Mouse (Mus musculus): ENCODE results near the gene Fubp1. TPM values are rescaled to one million over a fixed set of nuclear protein-coding genes. Genes with fewer than 3 reads are reported as not detected.

Fubp1 gene
- total and polyA plus RNA-seq, 3 experiments, result 214 to 333 (median 224) TPM

DNA sequence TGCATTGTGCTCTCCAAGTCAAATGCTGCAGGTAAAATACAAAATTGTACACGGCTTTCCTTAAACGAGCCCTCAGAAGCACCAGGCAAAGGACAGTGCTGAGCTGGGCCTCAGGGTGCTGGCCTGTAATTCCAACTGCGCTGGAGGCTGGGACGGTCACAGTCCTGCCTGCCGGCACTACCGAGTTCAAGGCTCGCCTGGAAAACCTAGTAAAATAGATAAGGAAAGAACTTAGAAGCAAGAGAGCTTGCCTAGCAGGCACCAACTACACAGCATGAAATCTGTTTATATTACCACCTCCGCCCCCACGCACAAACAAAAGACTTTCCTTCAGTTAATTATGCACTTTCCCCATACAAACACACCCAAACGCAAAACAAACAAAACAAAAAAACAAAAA is 54.2 kb downstream of the Fubp1 start:
- Histone ChIP-seq H3K4me1 (ENCODE audit: control insufficient read depth in 1 of 2, insufficient read depth in 2 of 2) (peaks cover 0 to 2% of the 10 kb centered on the region in 2 experiments; a peak in 1 of 4 replicates), H3K79me2 (replicated peaks; ENCODE audit: control insufficient read depth, extremely low read depth, insufficient read depth, poor library complexity, severe bottlenecking) (no peaks in the 10 kb centered on the region), H3K27ac (ENCODE audit: insufficient read depth, low read depth) (no peak overlapping the region), H3K4me3 (replicated peaks in 1 of 3; ENCODE audit: low read depth in 2 of 3, low read length in 2 of 3, poor library complexity in 1 of 3) (no peak overlapping the region), H3K9ac (ENCODE audit: insufficient read depth, low read depth) (no peak overlapping the region), H3K27me3 (replicated peaks) (no peaks in the 10 kb centered on the region), H3K4me2 (ENCODE audit: insufficient read depth, low read depth, poor library complexity, severe bottlenecking) (no peak overlapping the region), H3K36me3 (replicated peaks in 1 of 2; ENCODE audit: control insufficient read depth in 1 of 2, insufficient read depth in 1 of 2, low read length in 1 of 2) (peaks cover 0 to 3% of the 10 kb centered on the region in 2 experiments), H3K9me3 (replicated peaks; ENCODE audit: low read length) (no peaks in the 10 kb centered on the region)
- no peak for DNase-seq (ENCODE audit: extremely low read depth)
- dilution Hi-C loops (cut with MboI; ENCODE audit: extremely low pct_ligation_motif_present, extremely low pct_unique_long_range_greater_than_20kb, low sequenced_read_pairs), result no loop called here
- in situ Hi-C loops (cut with MboI; ENCODE audit: low pct_ligation_motif_present, low pct_unique_long_range_greater_than_20kb, low sequenced_read_pairs), result loop anchor here (25.0 kb wide), 1 partner anchor 473 kb away; no protein-coding TSS in a partner anchor
- no peak for TF ChIP-seq CHD1 (IDR thresholded peaks at IDR 0.05; ENCODE audit: low read depth, low read length)
- TF ChIP-seq EP300 (IDR thresholded peaks at IDR 0.05; ENCODE audit: low read length), result no peak
- no peak for TF ChIP-seq KAT2A (IDR thresholded peaks at IDR 0.05; ENCODE audit: insufficient replicate concordance, low read length)
- no peak for TF ChIP-seq MYC (IDR thresholded peaks at IDR 0.05; ENCODE audit: low read depth, low read length)
- no peak for TF ChIP-seq POLR2A (IDR thresholded peaks at IDR 0.05; ENCODE audit: low read depth, low read length)
- TF ChIP-seq ZC3H11A (IDR thresholded peaks at IDR 0.05; ENCODE audit: low read depth, low read length), result no peak
- no peak for TF ChIP-seq TBP (conservative IDR thresholded peaks at IDR 0.05; ENCODE audit: low read depth, low read length)
- TF ChIP-seq MAFK (IDR thresholded peaks at IDR 0.05; ENCODE audit: insufficient replicate concordance, low read length), result no peak
- no peak for TF ChIP-seq JUN (IDR thresholded peaks at IDR 0.05; ENCODE audit: insufficient read depth, low read depth, low read length)
- no peak for TF ChIP-seq ZNF384 (IDR thresholded peaks at IDR 0.05; ENCODE audit: low read depth, low read length)
- no peak for TF ChIP-seq SMC3 (IDR thresholded peaks at IDR 0.05; ENCODE audit: low read depth, low read length)
- no peak for TF ChIP-seq MEF2A (IDR thresholded peaks at IDR 0.05; ENCODE audit: borderline replicate concordance, low read depth, low read length)

DNA sequence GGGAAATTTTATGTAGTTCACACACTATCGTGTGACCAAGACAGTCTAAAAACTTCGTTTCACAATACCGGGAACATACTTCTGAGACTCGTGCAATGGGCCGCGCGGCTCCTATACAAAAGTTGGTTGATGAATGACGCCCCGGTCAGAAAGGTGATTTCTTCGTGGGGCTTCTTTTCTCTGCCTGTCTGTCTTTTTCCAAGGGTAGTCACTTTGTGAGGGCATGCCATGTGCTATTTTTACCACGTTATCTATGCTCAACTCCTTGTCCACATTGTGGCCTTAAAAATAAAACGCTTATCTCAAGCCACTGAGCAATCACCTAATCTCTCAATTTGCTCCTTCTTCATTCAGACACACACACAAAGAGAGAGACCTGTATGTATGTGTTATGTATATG is 54.6 kb downstream of the Fubp1 start:
- dilution Hi-C loops (cut with MboI; ENCODE audit: extremely low pct_ligation_motif_present, extremely low pct_unique_long_range_greater_than_20kb, low sequenced_read_pairs) (no loop called here), in situ Hi-C loops (cut with MboI; ENCODE audit: low pct_ligation_motif_present, low pct_unique_long_range_greater_than_20kb, low sequenced_read_pairs) (loop anchor here (25.0 kb wide), 1 partner anchor 472 kb away; no protein-coding TSS in a partner anchor)
- H3K9ac ChIP-seq (ENCODE audit: insufficient read depth, low read depth), result no peak overlapping the region
- DNase-seq (ENCODE audit: extremely low read depth), result no peak
- no peak overlapping the region for H3K27ac ChIP-seq (ENCODE audit: insufficient read depth, low read depth)
- H3K4me1 ChIP-seq (ENCODE audit: control insufficient read depth in 1 of 2, insufficient read depth in 2 of 2), result peaks cover 0 to 2% of the 10 kb centered on the region in 2 experiments; a peak in 1 of 4 replicates
- TF ChIP-seq ZC3H11A (IDR thresholded peaks at IDR 0.05; ENCODE audit: low read depth, low read length) (no peak), MAX (IDR thresholded peaks at IDR 0.05; ENCODE audit: low read length) (no peak), KAT2A (IDR thresholded peaks at IDR 0.05; ENCODE audit: insufficient replicate concordance, low read length) (no peak)
- H3K79me2 ChIP-seq (replicated peaks; ENCODE audit: control insufficient read depth, extremely low read depth, insufficient read depth, poor library complexity, severe bottlenecking), result no peaks in the 10 kb centered on the region
- H3K36me3 ChIP-seq (replicated peaks in 1 of 2; ENCODE audit: control insufficient read depth in 1 of 2, insufficient read depth in 1 of 2, low read length in 1 of 2), result peaks cover 0 to 3% of the 10 kb centered on the region in 2 experiments
- no peaks in the 10 kb centered on the region for H3K9me3 ChIP-seq (replicated peaks; ENCODE audit: low read length)
- H3K4me3 ChIP-seq (replicated peaks in 1 of 3; ENCODE audit: low read depth in 2 of 3, low read length in 2 of 3, poor library complexity in 1 of 3), result no peak overlapping the region
- H3K27me3 ChIP-seq (replicated peaks), result no peaks in the 10 kb centered on the region
- H3K4me2 ChIP-seq (ENCODE audit: insufficient read depth, low read depth, poor library complexity, severe bottlenecking), result no peak overlapping the region

Data from CH12.LX (cell line).